Mouse (Mus musculus) erythroblast, embryonic 14.5 days (primary cell): ENCODE measurements around the gene Gatad2a.

Source experiments
- GATA1 ChIP-seq: IDR thresholded peaks from 2 replicates; pipeline ENCODE4 v1.6.1; 2012; ENCODE audit warnings: low read length, inconsistent platforms, mixed read lengths
- TAL1 ChIP-seq: IDR thresholded peaks from 3 replicates; pipeline ENCODE4 v1.6.1; 2012; ENCODE audit warnings: low read length, inconsistent platforms, mixed read lengths

DNA sequence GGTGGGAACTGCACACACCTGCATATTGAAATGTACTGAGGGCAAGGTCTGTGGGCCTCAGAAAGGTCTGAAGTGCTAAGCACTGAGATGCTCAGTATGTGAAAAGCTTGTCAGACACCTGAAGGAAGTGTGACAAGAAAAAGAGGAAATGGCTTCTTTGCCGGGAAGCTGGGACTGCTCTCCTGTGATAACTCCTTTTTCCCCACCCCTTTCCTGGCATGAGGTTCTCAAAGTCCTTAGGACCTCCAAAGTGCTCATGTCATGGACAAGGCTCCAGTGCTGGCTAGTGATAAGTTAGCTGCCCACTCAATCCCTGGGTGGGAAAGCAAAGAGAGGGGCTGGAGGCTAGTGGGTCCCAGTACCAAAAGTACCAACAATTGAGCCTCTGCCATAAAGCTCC lies 38.8 kb downstream of the Gatad2a start:
- TF ChIP-seq GATA1 (no peak), TAL1 (no peak)
